Mouse (Mus musculus) forebrain, embryonic 15.5 days (tissue): ENCODE data around the gene Mfsd12. TPM values are rescaled to one million over a fixed set of nuclear protein-coding genes. Genes with fewer than 3 reads are reported as not detected.

Experiments
- ATAC-seq: fragments of 200-750 bp; cut with Nextera tagmentation; replicated peaks from 2 replicates; pipeline ENCODE4 v1.8.0; 2017; ENCODE audit warnings: mild to moderate bottlenecking, moderate TSS enrichment, moderate library complexity
- H3K27ac ChIP-seq: fragments of 300-500 bp; sonication (generic); replicated peaks from 2 replicates; pipeline ENCODE4 v1.5.1; 2015; ENCODE audit warnings: mild to moderate bottlenecking, inconsistent platforms
- H3K27me3 ChIP-seq: fragments of 300-500 bp; sonication (generic); 2 replicates; pipeline ENCODE4 v1.6.1; 2015; ENCODE audit warnings: inconsistent platforms
- H3K36me3 ChIP-seq: fragments of 300-500 bp; sonication (generic); 2 replicates; pipeline ENCODE4 v1.6.1; 2015; ENCODE audit warnings: mild to moderate bottlenecking, inconsistent platforms
- H3K4me1 ChIP-seq: fragments of 300-500 bp; sonication (generic); 2 replicates; pipeline ENCODE4 v1.6.1; 2015; ENCODE audit warnings: inconsistent platforms
- H3K4me2 ChIP-seq: fragments of 300-500 bp; sonication (generic); replicated peaks from 2 replicates; pipeline ENCODE4 v1.6.1; 2015; ENCODE audit warnings: mild to moderate bottlenecking, inconsistent platforms
- H3K4me3 ChIP-seq: fragments of 300-500 bp; sonication (generic); 2 replicates; pipeline ENCODE4 v1.5.1; 2015; ENCODE audit warnings: mild to moderate bottlenecking, inconsistent platforms
- H3K9ac ChIP-seq: fragments of 300-500 bp; sonication (generic); replicated peaks from 2 replicates; pipeline ENCODE4 v1.6.1; 2015; ENCODE audit warnings: mild to moderate bottlenecking, inconsistent platforms
- H3K9me3 ChIP-seq: fragments of 300-500 bp; sonication (generic); 2 replicates; pipeline ENCODE4 v1.6.1; 2016; ENCODE audit warnings: inconsistent platforms
- WGBS: fragments of 180-500 bp; shearing (Covaris S2); methylation state at CpG from one replicate; pipeline ENCODE4 v1.1.7; 2015; ENCODE audit warnings: mixed read lengths; 5-methylcytosine and 5-hydroxymethylcytosine counted together
- polyA plus RNA-seq: library from polyadenylated mRNA; unstranded; fragments of >200 nt; fragmentation: Nextera tagmentation; extraction: Ambion mirVana; gene quantifications from 2 replicates; pipeline ENCODE4 v1.2.1, GENCODE M21; 2015

The Mfsd12 gene
- polyA plus RNA-seq, 1 experiment from 2014 or later: 11.9 TPM

DNA sequence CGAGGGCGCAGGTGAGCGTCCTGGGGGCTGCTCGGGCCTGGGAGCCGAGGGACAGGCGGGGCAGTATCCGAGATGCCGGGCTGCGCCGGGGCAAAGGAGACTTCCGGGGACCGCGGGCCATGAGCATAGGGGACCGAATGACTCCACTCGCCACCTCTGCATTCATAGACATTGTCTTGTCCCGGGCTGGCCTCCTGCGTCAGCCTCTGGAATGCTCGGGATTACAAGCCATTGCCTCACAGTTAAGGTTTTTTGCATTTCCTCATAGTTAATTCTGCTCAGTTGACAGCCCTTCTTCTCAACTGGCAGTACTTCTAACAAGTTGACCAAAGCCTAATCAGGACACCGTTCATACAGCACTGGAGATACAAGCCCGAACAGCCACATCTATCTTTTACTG, 35.9 kb upstream of the Mfsd12 start:
- Histone ChIP-seq H3K36me3 (peaks cover 51% of the 10 kb centered on the region), H3K4me3 (peak overlapping the region; percentile 72), H3K4me1 (peaks cover 28% of the 10 kb centered on the region), H3K9ac (peak overlapping the region; percentile 74), H3K27ac (peak overlapping the region; percentile 94), H3K4me2 (peak overlapping the region; percentile 80), H3K27me3 (no peaks in the 10 kb centered on the region), H3K9me3 (no peaks in the 10 kb centered on the region)
- 4% methylated on average over 20 of the region's 20 CpGs for WGBS
- ATAC-seq: 0 out of 2 replicates have a peak, but pooled peaks have one; percentile 1

- Histone ChIP-seq H3K9me3 (no peaks in the 10 kb centered on the region), H3K27ac (no peak overlapping the region), H3K36me3 (peaks cover 60% of the 10 kb centered on the region), H3K4me2 (no peak overlapping the region), H3K4me3 (peak overlapping the region; percentile 72; the same call in 1 of the 2 replicates), H3K4me1 (peaks cover 23% of the 10 kb centered on the region), H3K9ac (no peak overlapping the region), H3K27me3 (no peaks in the 10 kb centered on the region)
- ATAC-seq: no peak
- WGBS: 91% methylated on average over 27 of the region's 27 CpGs
Observed at GRCm38 (mm10) chr10:81322444-81322843, 34.8 kb upstream of the Mfsd12 start.

DNA sequence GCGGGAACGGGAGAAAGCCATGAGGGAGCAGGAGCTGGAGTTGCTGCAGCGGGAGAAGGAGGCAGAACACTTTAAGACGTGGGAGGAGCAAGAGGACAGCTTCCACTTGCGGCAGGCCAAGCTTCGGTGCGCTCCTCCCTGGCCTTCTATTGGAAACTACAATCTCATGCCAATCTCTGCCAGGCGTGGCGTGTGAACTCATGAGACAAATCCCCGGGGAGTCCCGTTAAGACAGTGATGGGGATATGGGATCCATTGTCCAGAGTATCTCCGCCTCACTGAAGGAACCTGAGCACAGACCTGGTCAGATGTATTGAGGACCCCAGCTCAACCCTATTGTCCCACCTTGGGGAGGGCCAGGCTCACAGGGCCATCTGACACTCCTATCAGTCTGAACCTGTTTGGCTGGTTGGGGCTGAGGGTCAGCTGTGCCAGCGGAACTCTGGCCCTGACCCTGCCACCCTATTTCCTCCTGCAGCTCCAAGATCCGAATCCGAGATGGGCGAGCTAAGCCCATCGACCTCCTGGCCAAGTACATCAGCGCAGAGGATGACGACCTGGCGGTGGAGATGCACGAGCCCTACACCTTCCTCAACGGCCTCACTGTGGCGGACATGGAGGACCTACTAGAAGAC, 34.0 kb upstream of the Mfsd12 start:
- Histone ChIP-seq H3K4me3 (no peak overlapping the region), H3K9me3 (no peaks in the 10 kb centered on the region), H3K4me1 (peaks cover 23% of the 10 kb centered on the region), H3K9ac (no peak overlapping the region), H3K4me2 (no peak overlapping the region), H3K27me3 (no peaks in the 10 kb centered on the region), H3K27ac (no peak overlapping the region), H3K36me3 (peaks cover 54% of the 10 kb centered on the region)
- WGBS: 91% methylated on average over 23 of the region's 23 CpGs
- no peak for ATAC-seq

DNA sequence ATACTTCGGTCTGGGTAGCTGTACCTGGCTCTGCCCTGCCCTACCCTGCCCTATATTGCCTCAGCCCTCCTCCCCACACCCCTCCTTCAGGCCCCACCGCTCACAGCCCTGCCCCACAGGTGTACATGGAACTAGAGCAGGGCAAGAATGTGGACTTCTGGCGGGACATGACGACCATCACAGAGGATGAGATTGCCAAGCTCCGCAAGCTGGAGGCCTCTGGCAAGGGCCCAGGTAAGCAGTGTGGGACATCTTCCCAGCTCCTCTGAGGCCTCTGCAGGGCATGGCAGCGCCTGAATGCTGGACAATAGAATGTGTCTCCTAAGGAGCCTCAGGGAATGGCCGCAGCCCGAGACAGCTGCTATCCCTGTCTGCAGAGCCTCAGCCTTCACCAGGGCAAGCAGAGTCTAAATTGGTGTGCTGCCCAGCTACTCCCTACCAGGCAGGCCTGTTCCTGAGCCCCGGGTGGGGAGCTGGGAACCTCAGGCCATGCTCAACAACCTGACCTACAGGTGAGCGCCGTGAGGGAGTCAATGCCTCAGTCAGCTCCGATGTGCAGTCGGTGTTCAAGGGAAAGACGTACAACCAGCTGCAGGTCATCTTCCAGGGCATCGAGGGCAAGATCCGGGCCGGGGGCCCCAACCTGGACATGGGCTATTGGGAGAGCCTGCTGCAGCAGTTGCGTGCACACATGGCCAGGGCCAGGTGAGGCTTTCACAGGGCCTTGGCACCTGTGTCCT, 33.3 kb upstream of the Mfsd12 start:
- ATAC-seq: no peak
- Histone ChIP-seq H3K9ac (no peak overlapping the region), H3K9me3 (no peaks in the 10 kb centered on the region), H3K27ac (no peak overlapping the region), H3K4me2 (no peak overlapping the region), H3K27me3 (no peaks in the 10 kb centered on the region), H3K4me3 (no peak overlapping the region), H3K4me1 (peaks cover 23% of the 10 kb centered on the region), H3K36me3 (peaks cover 50% of the 10 kb centered on the region)
- 95% methylated on average over 18 of the region's 18 CpGs for WGBS

DNA sequence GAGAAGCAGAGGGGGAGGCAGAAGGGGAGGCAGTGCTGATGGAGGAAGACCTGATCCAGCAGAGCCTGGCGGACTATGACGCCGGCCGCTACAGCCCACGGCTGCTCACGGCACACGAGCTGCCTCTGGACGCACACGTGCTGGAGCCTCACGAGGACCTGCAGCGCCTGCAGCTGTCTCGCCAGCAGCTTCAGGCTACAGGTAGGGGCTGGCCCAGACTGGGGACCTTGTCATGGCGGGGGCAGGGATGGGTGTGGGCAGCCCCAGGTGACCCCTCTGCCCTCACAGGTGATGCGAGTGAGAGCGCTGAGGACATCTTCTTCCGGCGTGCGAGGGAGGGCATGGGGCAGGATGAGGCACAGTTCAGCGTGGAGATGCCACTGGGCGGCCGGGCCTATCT, 32.1 kb upstream of the Mfsd12 start:
- ATAC-seq: no peak
- no peaks in the 10 kb centered on the region for H3K9me3 ChIP-seq
- 94% methylated on average over 21 of the region's 21 CpGs for WGBS
- no peak overlapping the region for H3K27ac ChIP-seq
- H3K4me1 ChIP-seq: peaks cover 13% of the 10 kb centered on the region
- H3K36me3 ChIP-seq: peaks cover 50% of the 10 kb centered on the region
- no peaks in the 10 kb centered on the region for H3K27me3 ChIP-seq
- no peak overlapping the region for H3K9ac ChIP-seq
- no peak overlapping the region for H3K4me2 ChIP-seq
- H3K4me3 ChIP-seq: no peak overlapping the region

GRCm38 (mm10) chr10:81325781-81326180, 31.5 kb upstream of the Mfsd12 start:
- H3K27ac ChIP-seq: no peak overlapping the region
- ATAC-seq: no peak
- H3K27me3 ChIP-seq: no peaks in the 10 kb centered on the region; the same call in 1 of the 2 replicates
- no peaks in the 10 kb centered on the region for H3K9me3 ChIP-seq
- peaks cover 13% of the 10 kb centered on the region for H3K4me1 ChIP-seq
- peaks cover 50% of the 10 kb centered on the region for H3K36me3 ChIP-seq
- 93% methylated on average over 18 of the region's 18 CpGs for WGBS
- H3K4me3 ChIP-seq: no peak overlapping the region
- no peak overlapping the region for H3K9ac ChIP-seq
- no peak overlapping the region for H3K4me2 ChIP-seq

DNA sequence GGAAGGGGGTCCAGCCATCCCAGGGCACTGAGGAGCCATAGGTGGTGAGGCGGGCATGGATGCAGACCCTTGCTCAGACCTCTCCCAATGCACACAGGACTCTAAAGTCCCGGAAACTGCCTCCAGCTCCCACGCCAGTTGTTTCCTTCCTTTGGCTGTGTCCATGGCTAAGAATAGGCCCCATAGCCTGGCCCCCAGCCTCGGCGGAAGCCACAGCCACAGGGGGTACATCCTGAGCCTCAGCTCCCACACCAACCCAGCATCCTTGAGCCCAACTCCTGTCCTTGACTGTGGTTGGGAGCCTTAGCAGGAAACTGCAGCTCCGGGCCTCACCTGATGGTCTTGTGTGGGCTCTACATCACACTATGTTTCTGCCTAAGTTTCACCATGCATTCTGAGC, 30.4 kb upstream of the Mfsd12 start:
- Histone ChIP-seq H3K36me3 (peaks cover 50% of the 10 kb centered on the region), H3K27me3 (peaks cover 3% of the 10 kb centered on the region; the same call in 1 of the 2 replicates), H3K9me3 (no peaks in the 10 kb centered on the region), H3K4me1 (peaks cover 7% of the 10 kb centered on the region), H3K9ac (no peak overlapping the region), H3K4me2 (no peak overlapping the region), H3K4me3 (no peak overlapping the region), H3K27ac (no peak overlapping the region)
- 83% methylated on average over 6 of the region's 6 CpGs for WGBS
- no peak for ATAC-seq

DNA sequence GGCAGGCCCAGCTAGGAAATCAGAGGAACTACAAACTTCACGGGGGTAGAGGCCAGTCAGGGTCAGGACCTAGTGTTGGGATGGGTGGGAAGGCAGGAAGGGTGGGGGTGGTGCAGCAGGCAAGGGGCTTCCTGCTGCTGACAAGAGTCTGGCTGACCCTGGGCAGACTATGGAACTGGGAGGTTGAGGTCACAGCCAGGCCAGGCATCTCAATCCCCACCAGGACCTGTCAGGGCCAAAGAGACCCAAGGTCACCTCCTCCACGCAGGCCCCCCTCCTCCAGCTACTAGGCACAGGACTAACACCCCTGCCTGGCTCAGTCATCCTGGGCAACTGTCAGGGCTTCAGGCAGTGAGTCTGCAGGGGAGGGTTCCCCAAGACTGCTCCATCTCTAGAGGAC, 29.3 kb upstream of the Mfsd12 start:
- H3K27ac ChIP-seq: no peak overlapping the region
- WGBS: 56% methylated on average over 2 of the region's 2 CpGs
- no peak overlapping the region for H3K9ac ChIP-seq
- no peak overlapping the region for H3K4me2 ChIP-seq
- no peaks in the 10 kb centered on the region for H3K9me3 ChIP-seq
- no peak for ATAC-seq
- H3K4me1 ChIP-seq: no peaks in the 10 kb centered on the region
- H3K36me3 ChIP-seq: peaks cover 44% of the 10 kb centered on the region
- no peak overlapping the region for H3K4me3 ChIP-seq
- peaks cover 14% of the 10 kb centered on the region for H3K27me3 ChIP-seq

GRCm38 (mm10) chr10:81328386-81328785, 28.9 kb upstream of the Mfsd12 start, which contains the start of gene Tbxa2r:
TSS of gene Tbxa2r (plus strand) at chr10:81328731.
- ATAC-seq: no peak
- Histone ChIP-seq H3K27me3 (peaks cover 19% of the 10 kb centered on the region), H3K36me3 (peaks cover 40% of the 10 kb centered on the region), H3K9ac (no peak within 1 kb of the TSS), H3K4me2 (no peak within 1 kb of the TSS), H3K4me3 (no peak within 1 kb of the TSS), H3K9me3 (no peaks in the 10 kb centered on the region), H3K27ac (0 out of 2 replicates have a peak within 1 kb of the TSS, but pooled peaks have one; percentile 8), H3K4me1 (no peaks in the 10 kb centered on the region)
- WGBS: 24% methylated on average over 10 of the region's 10 CpGs

DNA sequence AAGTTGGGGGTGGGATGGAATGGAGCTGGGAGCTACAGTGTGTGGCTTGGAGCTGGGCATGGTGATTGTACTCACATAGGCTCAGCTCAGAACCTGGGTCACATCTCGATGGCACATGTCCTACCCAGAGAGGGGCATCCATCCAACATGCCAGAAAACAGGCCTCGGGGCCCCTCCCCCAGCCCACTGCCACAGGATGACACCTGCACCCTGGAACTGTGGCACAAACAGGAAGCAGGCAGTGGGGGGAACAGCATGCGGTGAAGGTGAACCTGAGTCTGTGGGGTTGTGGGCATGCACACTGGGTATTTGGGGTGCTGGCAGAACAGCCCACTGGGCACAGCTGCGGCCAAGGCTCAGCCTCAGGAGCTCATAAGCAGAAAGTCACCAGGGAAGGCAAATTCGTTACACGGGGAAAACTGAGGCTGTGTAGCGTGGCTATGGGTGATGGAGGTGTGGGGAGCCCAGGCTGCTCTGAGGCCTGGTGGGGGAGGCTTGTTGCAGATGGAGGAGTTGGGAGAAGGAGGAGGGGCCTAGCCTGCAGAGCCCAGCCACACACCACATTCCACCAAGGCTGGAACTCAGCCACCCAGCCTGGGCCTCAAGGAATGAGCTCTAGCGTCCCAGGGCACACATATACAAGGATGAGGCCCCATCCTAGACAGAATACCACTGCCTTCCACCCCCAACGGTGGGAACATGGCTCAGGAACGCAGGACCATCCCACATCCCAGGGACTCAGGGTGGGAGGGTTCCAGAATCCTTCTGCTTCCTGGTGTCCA, 27.9 kb upstream of the Mfsd12 start:
- 77% methylated on average over 10 of the region's 10 CpGs for WGBS

DNA sequence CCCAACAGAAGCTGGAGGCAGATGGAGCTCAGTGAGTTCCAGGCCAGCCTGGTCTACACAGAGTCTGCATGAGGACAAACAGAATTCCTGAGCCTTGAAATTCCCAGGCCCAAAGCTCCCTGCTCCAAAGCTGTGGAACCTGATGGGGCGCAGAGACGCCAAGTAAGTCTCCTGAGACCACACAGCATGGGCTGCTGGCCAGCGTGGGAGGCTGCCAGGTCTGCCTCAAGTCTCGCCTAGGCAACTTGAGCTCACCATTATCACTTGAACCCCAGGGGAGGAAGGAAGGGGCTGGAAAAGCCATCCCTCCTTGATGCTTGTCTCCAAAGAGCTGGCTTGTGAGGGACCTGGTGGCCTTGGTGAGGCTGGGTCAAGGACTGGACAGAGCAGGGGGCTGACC, 27.3 kb upstream of the Mfsd12 start:
- Histone ChIP-seq H3K4me1 (peaks cover 1% of the 10 kb centered on the region; the same call in 1 of the 2 replicates), H3K27ac (no peak overlapping the region), H3K4me2 (no peak overlapping the region), H3K9ac (no peak overlapping the region), H3K9me3 (no peaks in the 10 kb centered on the region), H3K27me3 (peaks cover 20% of the 10 kb centered on the region), H3K4me3 (no peak overlapping the region), H3K36me3 (peaks cover 23% of the 10 kb centered on the region)
- 59% methylated on average over 4 of the region's 4 CpGs for WGBS
- ATAC-seq: no peak

More for the DNA sequence above, 27.9 kb upstream of the Mfsd12 start:
- Histone ChIP-seq H3K4me1 (no peaks in the 10 kb centered on the region), H3K27ac (no peak overlapping the region), H3K4me3 (no peak overlapping the region), H3K9ac (no peak overlapping the region), H3K9me3 (no peaks in the 10 kb centered on the region), H3K4me2 (no peak overlapping the region), H3K36me3 (peaks cover 30% of the 10 kb centered on the region), H3K27me3 (peaks cover 20% of the 10 kb centered on the region)
- ATAC-seq: no peak

GRCm38 (mm10) chr10:81332277-81332676, 25.0 kb upstream of the Mfsd12 start:
- Histone ChIP-seq H3K27me3 (peaks cover 20% of the 10 kb centered on the region), H3K4me2 (no peak overlapping the region), H3K9me3 (no peaks in the 10 kb centered on the region), H3K4me1 (peaks cover 7% of the 10 kb centered on the region), H3K36me3 (peaks cover under 1% of the 10 kb centered on the region; the same call in 1 of the 2 replicates), H3K9ac (no peak overlapping the region), H3K4me3 (no peak overlapping the region), H3K27ac (no peak overlapping the region)
- 27% methylated on average over 29 of the region's 29 CpGs for WGBS
- ATAC-seq: no peak
